Mouse (Mus musculus): Measurements from ENCODE around the gene Cpeb3.

GRCm38 (mm10) chr19:37239096-37239495 lies 30.7 kb upstream of the Cpeb3 start:
- no peak for TF ChIP-seq GATA1 (IDR thresholded peaks at IDR 0.05; ENCODE audit: low read length)
- TF ChIP-seq TAL1 (IDR thresholded peaks at IDR 0.05; ENCODE audit: low read length), result no peak
